Mouse (Mus musculus): ENCODE measurements around the gene Foxq1.
A peak's percentile ranks its signal among the peaks of the same experiment; 100 is the strongest.

DNA sequence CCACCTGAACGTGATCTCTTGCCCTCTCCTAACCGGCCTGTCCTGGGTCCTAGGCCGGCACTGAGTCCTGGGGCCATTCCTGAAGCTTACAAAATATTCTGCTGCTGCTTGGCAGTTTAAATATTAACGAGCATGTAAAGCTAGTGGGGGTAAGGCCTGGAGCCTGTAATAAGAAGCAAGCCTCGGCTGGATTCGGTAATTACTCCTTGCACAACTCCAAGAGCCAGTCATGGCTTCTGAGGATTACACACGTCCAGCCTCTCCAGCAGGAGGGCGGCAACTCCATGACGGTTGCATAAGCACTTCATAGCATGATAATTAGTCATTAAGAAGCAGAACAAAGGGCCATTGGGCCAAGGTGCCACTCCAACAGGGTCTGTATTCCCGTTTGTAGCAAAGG, 22.5 kb downstream of the Foxq1 start:
- no peak for TF ChIP-seq CTCF (IDR thresholded peaks at IDR 0.05; ENCODE audit: low read depth)
- peak; percentile 78 for TF ChIP-seq EP300 (optimal IDR thresholded peaks at IDR 0.05)

All from stomach, postnatal 0 days (tissue).